Mouse (Mus musculus) kidney, postnatal 25 days (tissue): ENCODE measurements around the gene Cpne6.
A peak's percentile ranks its signal among the peaks of the same experiment; 100 is the strongest.

ENCODE experiments used
- DNase-seq, 2 experiments: peaks; one replicate each; pipeline ENCODE4 v3.0.0; 2021; ENCODE audit warnings: mixed read lengths in 2 of 2

The Cpne6 gene

DNA sequence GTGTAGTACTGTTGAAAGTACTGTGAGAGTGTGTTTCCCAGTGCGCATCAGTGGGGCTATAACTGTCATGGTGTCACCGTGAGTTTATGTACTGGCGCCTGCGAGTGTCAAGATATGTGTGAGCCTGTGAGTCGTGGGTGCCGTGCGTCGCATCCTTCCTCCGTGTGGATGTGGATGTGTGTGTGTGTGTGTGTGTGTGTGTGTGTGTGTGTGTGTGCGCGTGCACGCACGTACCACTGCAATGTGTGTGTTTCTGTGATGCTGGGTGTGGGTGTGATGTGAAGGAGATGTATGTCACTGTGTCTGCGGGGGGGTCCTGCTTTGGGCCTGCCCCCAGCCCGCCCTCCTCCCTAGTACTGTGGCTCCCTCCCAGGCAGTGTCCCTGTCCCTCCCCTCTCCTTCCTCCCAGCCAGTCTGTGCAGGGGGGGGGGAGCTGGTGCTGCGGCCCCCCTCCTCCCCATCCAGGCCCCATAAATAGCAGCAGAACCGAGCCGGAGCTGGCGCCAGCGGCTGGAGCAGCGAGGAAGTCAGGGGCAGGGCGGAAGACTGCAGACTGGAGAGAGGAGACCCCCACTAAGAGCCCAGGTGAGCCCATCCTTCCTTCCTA is at the start of gene Cpne6:
Gene Cpne6, plus strand, starts transcription at position 321 of the 607 bp plus-strand sequence.
- DNase-seq, result no peak

DNA sequence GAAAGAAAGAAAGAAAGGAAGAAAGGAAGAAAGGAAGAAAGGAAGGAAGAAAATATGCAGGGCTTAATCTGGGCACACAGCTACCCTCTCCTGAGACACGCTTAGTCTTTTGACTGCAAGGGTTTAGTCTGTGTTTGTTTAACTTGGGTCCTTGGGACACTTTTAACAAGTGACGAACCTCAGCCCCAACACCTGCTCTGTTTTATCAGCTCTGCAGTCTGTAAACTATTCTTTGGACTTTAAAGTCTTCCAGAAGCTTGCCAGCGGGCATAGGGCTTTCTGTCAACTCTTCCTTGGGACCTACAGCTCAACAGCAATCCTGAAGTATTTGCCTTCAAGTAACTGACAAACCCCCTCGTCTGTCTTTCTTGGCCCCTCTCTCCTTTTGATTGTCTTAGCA is 48.5 kb upstream of the Cpne6 start:
- peak; percentile 28 to 55 for DNase-seq

DNA sequence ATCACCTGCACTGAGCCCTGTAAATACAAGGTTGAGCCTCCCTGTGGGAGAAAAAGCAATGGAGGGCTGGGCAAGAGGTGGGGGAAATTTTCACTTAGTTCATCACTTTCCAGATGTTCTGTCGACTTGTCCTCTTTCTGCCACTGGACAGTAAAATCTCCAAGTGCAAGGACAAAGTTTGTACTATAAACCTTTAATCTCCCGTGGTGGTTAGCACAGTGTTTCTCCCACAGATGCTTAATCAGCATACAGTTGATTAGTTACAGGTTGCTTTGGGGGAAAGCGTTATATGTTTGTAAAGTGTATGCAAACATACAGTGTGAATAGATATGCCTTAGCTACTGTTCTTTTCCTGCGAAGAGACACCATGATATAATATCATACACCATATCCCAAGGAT is 43.8 kb upstream of the Cpne6 start:
- DNase-seq, result no peak

DNA sequence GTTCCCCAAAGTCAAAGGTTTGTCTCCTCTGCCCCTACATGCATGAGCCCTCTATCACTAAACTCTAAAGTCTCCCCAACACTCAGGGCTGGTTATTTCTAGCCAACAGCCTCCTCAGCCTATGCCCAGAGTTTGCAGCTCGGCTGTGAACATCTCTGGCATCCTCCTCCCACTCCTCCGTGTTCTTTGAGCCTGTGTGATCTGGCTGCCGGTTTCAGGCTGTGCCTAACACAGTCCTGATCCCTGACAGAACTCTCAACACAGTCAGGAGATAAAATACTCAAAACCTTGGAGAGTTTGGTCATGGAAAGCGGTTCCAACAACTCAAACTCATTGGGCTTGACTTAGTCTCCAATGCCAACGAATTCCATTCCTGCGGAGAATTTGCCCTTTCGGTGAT is 43.1 kb upstream of the Cpne6 start:
- DNase-seq, result no peak

DNA sequence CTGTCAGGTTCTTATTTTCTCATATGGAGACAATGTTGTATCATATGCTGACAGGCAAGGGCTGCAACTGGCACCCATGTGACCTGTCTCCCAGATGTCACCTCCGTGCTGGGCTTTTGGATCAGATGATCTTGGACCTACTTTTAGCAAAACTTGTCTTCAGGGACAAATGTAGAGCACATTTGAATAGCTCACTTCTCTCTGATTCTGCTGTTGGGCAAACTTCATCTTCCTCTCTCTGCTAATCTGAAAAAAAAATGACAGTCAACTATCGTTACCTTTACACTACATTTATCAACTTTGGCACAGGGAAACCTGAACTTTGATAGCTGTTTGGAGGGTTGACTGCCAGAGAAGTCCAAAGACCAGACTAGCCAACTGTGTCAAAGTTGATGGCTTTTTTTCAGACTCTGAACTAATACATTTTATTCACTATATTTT is 41.9 kb upstream of the Cpne6 start:
- DNase-seq, result peak; percentile 51 to 54

DNA sequence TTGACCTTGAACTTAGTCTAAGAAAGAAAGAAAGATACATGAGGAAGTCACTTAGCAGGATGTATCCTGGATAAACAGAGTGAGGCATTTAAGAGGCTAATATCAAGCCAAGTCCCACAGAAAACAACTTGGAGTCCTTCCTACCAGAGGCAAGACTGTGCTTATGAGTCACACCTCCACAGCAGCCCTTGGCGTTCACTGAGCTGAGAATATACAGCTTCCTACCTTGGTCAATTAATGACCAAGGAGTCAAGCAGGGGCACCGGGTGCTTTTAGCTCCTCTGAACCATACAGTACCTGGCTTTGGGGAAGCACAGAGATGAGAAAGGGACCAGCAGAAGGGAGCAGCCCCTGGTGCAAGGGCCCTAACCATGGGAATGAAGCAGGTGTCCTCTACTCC is 41.2 kb upstream of the Cpne6 start:
- peak; percentile 66 to 89 for DNase-seq

DNA sequence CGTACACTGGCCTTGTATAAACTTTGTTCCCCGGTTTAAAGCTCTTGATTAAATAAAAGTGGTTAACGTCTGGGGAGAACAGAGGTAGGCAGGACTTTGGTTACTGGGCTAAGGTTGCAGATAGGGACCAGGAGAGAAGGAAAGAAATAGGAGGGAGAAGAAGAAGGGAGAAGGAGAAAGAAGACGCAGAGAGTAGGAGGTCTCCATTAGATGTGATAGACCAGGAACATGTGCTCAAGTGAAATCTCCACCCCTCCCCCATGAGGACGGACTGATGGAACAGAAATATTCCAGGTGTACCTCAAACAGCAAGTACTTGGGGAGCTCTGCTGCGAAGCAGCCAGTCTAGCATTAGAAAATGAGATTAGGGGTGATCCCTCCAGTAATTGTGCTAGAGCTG is 40.4 kb upstream of the Cpne6 start:
- DNase-seq, result peak in 1 of 2 experiments; percentile 25

DNA sequence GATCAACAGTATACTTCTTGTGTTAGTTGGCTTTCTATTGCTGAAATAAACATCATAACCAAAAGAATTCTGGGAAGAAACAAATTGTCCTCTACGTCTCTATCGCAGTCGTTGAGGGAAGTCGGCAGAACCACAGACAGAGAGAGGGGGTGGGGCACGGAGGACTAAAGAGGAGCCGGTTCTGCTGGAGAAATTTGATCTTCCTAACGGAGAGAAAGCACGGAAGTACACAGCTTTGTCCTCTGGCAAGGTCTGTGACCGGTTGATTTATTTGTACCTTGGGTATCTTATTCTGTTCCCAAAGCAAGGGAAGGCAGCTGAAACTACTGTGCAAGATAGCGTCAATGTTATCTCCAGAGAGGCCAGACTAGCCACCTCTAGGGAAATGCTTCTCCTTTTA is 39.4 kb upstream of the Cpne6 start:
- DNase-seq, result peak in 1 of 2 experiments; percentile 52

DNA sequence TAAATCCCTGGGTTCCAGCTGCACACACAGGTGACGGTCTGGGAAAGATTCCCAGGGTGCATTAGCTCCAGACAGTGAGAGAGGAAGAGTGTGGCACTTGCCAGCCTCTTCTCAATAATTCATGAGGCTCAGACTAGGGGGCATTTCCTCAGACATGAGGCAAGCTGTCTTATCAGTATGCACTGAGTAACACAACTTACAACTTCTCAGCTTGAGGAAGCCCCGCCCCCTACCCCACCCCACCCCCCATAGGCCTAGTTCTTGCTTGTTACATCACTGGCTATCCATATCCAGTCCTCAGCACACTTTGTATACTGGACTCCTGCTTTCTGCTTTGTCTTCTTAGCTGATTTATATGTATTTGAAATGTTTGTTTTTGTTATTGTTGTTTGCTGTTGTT is 34.6 kb upstream of the Cpne6 start:
- peak in 1 of 2 experiments; percentile 1 for DNase-seq

DNA sequence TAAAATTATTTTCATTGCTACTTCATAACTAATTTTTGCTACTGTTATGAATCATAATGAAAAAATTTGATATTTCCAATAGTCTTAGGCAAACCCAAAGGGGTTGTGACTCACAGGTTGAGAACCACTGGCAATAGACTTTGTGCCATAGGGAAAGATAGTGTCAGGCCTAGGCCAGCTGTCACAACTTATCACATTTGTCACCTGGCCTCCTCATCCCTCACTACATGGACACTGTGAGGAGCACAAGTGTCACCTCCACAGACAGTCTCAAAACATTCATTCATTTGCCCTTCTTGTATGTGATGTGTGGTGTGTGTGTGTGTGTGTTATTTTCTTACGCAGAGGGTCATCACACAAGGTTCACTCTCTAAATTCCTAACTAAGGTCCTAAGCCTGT is 32.8 kb upstream of the Cpne6 start:
- DNase-seq, result peak in 1 of 2 experiments; percentile 15

DNA sequence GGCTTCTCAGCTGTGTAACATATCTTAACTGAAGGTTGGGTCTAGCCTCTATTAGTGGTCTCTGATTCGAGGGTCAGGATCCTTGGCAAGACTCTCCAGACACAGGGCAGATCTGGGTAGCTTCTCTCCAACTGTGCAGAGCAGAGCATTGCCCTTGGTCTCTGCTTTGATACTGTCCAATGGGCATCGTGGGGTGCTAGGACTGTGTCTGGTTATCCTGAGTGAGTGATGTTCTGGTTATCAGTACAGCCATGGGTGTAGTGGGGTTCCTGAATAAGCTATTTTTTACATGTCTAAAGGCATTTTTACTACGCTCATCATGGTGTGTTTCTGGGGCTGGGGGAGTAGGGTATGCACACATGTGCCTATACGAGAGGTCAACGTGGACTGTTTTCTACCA is 32.4 kb upstream of the Cpne6 start:
- peak in 1 of 2 experiments; percentile 14 for DNase-seq

DNA sequence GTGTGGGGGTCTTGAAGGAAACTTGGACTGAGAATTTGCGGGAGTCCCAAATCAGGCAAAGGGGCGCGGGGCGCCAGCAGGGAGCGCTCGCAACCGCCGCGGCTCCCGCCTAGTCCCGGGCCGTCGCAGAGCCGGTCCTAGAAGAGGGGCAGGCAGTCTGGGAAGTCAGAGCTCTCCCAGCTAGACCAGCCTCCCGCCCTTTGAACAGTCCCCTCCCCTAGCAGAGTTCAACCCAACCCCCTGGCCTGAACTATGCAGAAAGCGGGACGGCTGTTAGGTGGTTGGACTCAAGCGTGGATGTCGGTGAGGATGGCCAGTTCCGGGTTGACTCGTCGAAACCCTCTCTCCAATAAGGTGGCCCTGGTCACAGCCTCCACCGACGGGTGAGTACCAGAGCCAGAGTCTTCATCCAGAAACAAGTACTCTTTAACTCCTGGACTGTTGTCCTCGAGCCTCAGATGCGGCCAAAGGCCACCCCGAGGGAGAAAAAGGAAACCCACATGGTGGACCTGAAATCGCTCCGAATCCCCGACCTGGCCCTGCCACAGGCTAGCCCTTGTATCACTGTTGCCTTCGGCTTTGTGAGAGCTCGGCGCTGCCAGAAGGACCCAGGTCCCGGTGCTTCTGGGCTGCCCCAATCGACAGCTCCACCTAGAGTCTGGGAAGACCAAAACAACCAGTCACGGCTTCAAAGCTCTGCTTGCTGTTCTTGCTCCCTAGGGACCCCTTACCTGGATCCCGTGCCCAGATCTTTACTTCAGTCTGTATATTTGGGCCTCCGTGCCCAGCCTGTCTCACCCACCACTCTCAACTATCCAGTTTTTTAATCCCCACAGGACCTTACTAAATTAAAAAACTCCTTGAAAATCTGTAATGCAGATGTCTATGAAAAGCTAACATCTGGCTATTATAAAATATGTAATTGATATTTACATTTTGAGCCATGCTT is 31.3 kb upstream of the Cpne6 start, which contains the start of gene Dhrs4:
Gene Dhrs4, plus strand, starts transcription at position 108 of the 949 bp plus-strand sequence.
- DNase-seq, result peak; percentile 84 to 94

DNA sequence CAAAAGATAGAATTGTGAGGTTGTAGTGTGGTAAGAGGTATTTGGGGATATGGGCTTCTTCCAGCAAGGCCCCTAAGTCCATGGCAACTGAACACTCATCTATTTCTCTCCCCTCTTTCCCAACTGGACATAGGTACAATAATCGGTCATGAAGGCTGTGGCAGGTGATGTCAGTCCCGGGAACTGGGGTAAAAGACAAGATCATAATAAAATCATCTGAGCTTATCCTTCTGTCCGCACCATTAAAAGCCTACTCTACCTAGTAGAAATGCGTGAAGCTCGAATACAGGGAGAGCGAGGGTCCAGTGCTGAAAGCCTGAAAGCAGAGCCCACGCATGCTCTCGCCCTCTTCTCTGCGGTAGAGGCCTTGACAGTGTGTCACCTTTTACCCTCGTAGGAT is 30.6 kb upstream of the Cpne6 start:
- no peak for DNase-seq

DNA sequence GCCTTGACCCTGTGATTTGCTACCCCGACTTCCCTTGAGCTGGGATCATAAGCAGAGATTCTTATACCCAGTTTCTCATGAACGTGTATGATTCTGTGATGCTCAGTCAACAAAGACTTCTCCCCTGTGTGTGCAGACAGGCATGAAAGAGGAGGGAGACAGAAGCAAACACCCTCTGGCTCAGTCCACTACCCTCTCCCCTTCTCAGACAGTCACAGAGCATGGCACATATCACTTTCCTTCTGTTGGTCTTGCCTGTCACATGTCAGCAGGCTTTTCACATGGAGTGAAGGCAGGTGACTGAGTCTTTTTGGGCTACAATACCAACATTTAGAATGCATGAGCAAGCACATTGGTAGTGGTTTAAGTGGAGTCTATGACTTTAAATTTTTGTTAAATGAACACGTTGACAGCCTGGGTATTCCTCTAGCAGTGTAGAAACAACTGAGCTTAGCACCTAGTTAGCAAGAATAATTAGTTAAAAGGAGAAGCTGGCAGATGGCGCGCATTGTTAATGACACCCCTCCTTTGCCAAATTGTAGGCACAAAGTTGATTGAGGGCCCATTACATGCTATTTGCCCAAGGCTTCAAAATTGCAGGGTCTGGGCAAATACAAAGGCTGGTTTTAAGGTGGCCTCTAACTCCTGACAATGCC is 25.7 kb upstream of the Cpne6 start:
- no peak for DNase-seq

DNA sequence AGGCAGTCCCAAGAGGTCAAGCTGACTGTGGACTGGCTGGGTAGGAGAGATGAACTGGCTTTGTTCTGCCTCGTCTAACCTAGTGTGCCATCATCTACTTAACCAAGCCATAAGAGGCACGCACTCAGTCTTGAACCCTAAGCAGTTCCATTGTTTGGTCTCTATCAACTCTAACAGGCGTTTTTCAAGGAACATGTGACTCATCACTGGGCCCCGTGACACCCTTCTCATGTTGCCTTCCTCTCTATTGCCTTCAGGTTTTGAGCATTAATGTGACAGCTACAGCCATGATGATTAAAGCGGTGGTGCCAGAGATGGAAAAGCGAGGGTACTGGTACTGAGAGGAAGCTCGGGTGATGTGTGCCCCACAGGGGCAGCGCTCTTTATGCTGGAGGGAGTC is 23.4 kb upstream of the Cpne6 start:
- no peak for DNase-seq

DNA sequence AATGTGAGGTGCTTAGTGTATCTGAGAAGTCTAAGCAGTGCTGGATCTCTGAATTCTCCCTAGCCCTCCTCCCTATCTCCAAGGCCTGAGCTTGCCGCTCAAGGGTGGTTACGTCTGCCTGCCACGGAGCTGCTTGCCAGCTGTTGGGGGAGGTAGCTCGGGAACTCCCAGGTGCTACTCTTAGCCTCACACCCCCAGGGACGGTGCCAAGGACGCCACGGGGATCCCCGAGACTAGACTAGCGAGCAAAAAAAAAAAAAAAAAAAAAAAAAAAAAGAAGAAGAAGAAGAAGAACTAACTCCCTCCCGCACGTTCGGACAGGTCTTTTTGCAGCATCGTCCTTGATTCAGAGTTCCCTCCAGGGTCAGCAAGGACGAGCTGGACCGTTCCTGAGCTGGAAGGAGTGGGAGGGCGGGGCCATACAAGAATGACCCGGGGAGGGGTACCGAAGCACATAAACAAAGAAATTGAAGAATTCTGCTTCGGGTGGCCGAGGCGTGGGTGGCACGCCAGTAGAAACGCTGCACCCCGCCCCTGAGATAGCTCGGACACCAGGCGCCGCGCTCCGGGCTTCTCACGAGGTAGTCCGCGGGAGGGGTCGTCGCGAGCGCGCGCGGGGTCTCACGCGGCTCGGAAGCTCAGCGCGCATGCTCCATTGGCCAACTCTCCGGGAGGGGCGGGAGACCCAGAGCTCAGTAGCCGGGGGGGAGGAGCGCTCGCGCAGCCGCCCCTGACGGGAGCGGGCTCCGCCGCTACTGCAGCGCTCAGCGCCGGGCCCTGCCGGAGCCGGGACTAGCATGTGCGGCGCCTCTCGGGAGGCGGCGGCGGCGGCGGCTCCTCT is 19.7 kb upstream of the Cpne6 start, which contains the start of gene Carmil3:
Gene Carmil3, plus strand, starts transcription at position 291 of the 841 bp plus-strand sequence.
- peak; percentile 61 to 83 for DNase-seq

DNA sequence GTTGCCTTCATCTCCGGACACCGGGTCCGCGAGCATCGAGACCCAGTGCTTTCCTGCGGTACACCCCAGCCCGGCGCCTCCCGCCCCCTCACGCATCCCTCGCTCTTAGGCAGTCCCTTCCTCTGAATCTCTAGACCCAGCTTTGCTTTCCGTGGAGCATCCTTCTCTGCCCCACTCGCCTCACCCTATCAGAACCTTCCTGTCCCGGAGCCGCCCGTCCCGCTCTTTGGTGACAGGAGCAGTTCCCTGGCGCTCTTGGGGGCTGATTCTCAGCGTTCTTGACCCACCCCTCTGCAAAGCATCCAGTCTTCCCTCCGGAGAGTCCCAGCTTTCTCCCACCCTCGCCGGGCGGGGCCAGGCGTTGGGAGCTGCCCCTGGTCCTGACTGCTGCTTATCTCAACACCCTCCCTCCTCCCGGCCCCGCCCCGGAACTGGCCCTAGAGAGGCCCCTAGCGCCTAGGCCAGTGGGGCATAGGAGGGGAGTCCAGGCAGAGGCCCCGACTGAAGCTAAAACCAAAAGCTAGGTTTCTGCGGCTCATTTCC is 18.9 kb upstream of the Cpne6 start:
- DNase-seq, result peak; percentile 58 to 76

DNA sequence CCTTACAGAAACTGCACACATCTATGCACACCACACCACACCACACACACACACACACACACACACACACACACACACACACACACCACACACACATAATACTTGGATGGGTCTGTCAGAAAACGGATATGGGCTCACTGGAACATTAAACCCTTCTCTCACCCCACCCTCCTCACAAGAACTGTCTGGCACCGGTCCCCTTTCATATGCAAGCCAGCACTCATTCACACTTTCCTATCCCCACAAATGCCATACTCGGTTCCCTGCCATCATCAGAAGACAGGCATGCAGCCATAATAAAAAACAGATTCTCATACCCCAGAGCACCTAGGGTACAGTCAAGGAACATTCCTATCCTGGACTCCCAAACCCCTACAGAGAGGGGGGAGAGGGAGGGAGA is 18.1 kb upstream of the Cpne6 start:
- no peak for DNase-seq

DNA sequence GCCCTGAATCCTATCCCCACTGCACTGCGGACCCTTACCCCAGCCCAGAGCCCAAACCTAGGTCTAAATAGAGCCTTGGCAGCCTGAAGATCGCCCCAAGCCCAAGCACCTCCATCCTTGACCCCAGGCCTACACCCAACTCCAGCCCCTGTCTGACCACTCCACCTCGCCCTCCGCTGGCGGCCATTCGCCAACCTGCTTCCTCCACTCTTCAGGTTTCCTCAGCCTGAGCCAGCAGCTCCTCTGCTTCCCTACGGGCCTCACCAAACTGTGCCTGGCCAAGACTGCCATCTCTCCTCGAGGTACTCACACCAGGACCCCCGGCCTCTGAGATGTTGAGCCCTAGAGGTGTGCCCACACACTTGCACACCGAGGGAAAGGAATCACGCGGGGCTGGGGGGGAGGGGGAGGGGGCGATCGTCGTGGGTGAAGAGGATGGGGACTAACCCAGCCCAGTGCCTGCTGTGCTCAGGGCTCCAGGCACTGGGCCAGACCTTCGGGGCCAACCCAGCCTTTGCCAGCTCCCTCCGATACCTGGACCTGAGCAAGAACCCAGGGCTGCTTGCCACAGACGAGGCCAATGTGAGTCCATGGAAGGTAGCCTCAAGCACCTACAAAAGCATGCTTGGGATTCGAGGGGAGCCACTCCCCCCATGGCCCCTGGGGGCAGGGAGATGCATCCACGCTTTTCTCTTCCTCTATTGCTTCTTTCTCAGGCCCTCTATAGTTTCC is 14.6 kb upstream of the Cpne6 start:
- no peak for DNase-seq

DNA sequence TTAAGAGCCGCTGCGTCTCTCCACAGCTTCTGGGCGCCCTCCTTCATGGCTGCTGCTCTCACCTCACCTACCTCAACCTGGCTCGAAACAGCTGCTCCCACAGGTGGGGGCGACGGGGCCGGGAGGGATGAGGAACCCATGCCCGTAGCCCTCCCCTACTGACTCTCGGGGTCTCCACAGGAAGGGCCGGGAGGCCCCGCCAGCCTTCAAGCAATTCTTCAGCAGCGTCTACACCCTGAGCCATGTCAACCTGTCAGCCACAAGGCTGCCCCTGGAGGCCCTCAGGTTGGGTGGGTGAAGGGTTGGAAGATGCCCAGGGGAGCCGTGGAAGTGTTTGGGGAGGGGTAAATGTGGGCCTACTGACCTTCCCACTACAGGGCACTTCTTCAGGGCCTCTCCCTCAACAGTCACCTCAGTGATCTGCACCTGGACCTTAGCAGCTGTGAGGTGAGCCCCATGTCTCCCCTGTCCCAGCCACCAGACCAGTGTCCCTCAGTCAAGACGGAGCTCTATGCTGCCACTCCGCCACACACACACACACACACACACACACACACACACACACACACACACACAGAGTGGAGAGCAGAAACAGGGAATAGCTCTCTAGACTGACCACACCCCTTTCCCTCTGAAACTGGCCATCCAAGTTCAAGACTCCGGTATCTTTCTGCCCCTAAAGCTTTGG is 13.3 kb upstream of the Cpne6 start:
- peak in 1 of 2 experiments; percentile 44 for DNase-seq

DNA sequence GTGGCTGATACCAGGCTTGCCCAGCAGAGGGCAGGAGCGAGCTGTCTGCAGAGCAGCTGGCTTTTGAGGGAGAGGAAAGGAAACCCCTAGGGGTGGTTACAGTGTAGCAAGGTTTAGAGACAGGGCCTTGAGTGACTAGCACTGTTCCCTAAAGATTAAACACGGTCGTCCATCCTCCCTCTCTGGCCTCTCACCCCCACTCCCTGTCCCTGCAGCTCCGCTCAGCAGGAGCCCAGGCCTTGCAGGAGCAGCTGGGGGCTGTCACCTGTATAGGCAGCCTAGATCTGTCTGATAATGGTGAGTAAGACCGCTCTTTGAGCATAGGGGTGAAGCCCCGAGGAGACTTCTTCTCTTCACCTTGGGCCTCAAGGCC is 12.8 kb upstream of the Cpne6 start:
- DNase-seq, result peak; percentile 81 to 88
